Mouse (Mus musculus): ENCODE measurements around the gene Prim2.

The Prim2 gene

DNA sequence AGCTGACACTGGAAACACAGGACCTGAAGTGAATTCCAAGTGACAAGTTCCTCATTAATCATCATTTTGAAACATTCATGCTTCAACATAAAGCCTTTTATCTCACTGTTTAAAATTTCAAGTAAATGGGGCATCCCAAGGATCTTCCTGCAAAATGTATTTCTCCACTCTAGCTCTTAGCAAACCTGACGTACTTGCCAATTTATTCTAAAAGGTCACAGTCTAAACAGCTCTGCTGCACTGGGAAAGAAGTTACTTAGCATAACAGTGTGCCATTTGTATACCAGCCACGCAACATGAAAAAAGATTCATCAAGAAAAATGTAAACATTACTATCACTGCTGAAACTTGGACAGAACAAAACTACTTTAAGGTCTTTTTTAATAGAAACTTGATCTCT, 61.5 kb downstream of the Prim2 start:
- in situ Hi-C loops (cut with MboI, MseI), result no loop called here

DNA sequence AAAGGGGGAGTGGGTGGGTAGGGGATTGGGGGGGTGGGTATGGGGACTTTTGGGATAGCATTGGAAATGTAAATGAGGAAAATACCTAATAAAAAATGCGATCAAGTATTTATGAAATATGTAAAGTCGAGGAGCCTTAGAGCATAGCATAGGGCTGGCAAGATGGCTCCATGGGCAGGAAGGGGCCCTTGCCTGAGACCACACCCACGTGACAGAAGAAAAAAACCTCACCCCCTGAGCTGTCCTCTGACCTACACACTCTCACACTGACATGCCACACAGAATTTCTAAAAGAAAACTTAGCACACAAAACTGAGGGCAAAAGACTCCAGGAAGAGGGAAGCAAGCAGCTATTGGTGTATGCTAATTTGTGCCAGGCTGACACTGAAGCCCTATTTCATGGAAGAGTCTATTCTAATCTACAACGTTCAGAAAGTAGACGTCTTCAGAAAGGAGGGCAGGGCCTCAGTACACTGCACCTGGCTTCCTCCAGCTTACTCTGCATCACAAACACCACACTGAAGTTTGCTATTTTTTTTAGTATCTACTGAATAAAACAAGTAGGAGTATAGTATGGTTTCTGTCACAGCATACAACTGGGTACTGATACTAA, 65.4 kb downstream of the Prim2 start:
- in situ Hi-C loops (cut with MboI, MseI), result no loop called here

DNA sequence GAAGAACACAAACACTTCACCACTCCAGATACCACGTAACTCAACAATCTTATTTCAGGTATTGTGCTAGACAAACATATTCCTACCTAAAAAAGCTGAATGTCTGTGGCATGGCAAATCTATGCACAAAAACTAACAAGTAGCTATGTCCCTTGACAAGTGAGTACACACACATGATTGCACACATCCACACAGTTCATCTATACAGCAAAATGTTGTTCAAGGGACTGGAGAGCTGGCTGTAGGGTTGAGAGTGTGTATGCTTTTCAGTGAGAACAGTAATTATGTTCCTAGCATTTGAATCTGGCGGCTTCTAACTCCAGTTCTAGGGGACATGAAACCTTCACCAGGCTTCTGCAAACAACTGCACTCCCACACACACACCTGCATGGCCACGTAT, 69.9 kb downstream of the Prim2 start:
- in situ Hi-C loops (cut with MboI, MseI), result no loop called here

DNA sequence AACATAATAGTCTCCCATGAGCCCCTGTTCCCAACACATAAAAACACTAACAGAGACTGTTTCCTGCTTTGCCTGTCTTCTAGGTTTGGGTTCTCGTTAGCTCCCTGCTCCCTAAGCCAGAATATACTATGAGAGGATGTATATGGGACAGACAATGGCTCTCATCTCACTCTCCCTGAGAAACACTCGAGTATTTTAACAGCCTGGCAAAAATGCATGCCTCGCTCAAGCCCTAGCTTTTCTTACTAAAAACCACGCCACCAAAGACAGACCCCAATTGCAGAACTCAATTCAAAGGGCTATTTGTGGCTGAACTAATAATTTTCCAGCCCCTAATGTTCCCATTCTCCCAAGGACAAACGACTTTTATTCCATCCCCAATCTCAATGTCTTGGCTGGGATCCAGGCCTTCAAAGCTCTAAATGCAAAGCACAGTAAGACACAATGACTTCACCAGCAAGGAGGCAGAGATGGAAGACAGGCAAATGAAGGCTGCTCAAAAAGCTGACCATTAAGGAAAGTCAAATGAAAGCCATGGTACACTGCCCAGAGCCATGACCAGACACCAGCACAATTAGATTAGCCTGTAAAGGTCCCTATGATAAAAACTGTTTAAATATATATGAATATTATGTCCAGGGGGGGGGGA, 70.5 kb downstream of the Prim2 start:
- in situ Hi-C loops (cut with MboI, MseI), result no loop called here

DNA sequence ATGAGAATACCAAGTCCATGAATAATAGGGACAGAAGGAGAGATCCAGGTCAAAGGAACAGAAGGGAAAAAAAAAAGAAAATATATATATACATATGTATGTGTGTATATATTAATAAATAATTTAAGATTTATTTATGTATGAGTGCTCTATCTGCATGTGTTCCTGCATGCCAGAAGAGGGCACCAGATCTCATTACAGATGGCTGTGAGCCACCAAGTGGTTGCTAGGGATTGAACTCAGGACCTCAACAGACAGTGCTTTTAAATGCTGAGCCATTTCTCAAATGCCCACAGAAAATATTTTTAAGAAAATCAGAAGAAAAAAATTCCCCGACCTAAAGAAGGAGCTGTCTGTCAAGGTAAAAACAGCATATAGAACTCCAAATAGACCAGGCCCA, 72.6 kb downstream of the Prim2 start:
- in situ Hi-C loops (cut with MboI, MseI), result no loop called here

DNA sequence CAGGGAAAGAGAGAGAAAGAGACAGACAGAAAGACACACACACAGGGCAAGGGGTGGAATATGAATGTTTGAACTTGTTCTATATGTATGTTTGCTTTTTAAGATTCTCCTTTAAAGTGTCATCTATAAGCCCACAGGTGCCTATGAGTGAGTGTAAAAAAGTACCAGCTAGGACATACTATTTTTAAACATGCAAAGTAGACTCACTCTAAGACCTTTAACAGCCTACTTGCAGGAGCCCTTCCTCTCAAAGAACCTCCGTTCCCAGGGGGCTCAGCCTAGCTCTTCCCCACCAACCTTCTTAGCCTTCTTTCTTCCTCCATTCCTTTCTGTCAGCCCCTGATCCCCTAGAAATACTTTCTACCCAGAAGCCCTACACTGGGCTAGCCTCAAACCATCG, 73.7 kb downstream of the Prim2 start:
- in situ Hi-C loops (cut with MboI, MseI), result no loop called here

DNA sequence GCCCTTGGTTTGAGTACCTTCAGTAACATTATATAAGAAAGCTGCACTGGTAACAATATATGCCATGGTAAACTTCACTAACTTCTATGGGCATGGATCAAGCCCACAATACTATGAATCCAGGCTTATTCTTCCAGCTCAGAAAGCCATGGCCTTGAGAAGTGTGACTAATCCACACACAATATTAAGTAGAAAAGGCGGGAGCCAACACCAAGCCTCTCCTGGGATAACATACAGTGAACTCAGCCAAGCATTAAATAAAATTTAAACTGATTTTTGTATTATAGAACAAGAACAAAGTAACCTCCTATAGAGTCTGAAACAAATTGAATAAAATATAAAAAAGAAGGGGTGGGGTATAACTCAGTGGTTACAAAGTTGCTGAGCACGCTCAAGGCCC, 74.6 kb downstream of the Prim2 start:
- in situ Hi-C loops (cut with MboI, MseI), result no loop called here

DNA sequence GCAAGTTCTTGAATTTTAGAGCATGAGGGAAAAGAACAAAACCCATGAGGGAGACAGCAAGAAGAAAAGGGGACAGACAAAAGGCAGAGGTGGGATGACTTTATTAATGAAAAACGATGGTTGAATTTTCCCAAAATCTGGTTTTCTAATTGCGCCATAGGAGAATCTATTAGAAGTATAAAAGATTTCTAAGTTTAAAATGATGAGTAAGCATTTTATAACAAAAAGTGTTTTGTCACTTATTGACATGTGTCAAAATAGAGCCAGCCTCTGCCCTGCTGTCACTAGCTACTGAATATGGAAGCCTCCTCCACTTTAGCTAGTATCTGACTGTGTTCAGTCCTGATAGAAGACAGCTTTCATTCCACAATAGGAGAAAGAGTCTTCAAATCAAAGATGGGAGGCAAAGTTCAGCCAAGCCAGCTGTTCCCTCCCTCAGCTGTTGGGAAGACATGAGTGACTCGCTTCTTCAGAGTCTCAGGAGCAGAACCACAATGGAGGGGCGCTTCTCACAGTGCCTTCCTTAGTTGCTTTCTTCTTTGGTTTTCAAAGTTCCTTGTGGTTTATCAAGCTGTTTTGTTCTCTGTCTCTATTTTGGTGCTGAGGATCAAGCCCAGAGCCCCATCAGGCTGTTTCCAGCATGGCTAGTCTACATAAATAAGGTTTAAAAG, 75.7 kb downstream of the Prim2 start:
- in situ Hi-C loops (cut with MboI, MseI), result no loop called here

DNA sequence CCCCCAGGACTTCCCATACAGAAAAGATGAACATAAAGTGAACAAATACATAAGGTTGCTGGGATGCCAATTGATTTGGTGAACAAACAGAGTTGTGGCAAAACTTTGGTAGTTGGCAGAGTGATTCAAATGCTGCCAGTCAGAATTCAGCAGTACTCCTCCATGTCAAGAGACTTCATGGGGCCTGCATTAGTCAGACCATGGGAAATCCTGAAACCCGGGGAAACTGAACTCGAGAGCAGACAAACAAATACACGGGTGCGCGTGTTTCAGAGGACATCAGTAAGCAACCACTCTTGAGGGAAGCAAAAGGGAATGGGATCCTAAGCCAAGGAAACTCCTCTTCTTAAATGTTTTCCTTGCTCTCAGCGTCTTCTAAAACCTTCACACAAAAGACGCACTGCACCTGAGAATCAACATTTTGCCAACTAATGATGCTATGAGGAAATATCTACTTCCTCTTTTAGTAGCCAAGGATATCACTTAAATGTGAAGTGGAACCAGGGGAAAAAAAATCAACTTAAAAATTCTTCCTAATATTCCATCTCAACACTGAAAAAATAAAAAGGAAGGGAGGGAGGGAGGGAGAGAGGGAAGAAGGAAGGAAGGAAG, 77.5 kb downstream of the Prim2 start:
- in situ Hi-C loops (cut with MboI, MseI), result no loop called here

DNA sequence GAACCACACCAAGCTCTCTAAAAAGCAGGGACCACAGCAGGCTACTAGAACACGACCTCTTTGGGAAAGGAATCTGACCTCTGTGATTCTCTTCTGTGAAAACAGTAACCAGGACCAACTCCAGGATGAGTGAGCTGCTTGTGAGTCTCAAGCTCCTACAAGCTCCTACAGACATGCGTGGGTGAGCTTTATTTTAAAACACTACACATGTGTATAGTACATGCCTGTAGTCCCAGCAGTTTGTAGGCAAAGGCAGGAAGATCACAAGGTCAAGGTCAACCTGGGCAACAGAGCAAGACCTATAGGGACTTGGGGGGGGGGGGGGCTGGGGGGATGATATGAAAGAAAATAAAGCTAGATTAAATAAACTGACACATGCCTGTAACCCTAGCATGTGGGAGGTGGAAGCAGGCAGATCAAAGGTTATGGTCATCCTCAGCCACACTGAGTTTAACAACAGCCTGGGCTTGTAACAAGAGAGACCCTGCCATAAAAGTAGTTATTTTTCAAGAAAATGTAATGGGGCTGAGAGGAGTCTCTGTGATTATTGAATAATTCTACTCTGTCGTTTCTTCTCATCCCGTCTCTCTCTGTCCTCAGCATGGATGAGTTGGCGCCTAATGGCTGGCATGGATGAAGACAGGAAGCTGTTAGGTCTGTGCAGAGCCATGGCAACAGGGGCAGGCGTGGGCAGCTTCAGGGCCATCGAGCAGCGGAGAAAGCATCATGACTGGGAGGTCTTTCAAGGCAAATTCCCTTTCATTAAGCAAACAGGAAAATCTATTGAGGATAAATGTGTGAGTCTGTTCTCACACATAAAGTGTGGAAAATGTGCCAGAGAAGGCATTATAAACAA, 78.8 kb downstream of the Prim2 start:
- in situ Hi-C loops (cut with MboI, MseI), result no loop called here

DNA sequence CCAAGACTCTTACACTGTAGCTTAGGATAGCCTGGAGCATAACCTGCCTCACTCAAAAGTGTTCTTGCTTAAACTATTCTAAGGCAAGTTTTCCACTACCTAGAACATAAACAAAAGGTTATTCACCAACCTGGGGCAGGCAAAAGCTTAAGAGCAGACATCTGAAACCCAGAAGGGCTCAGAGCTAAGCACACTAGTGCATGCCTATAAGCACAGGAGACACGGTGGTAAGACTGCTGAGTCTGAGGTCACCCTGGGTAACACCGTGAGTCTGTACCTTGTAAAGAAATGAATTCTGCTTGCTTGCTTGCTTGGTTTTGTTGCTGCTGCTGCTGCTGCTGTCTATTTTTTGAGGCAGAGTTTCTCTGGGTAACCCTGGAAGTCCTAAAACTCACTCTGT, 80.1 kb downstream of the Prim2 start:
- in situ Hi-C loops (cut with MboI, MseI), result no loop called here

DNA sequence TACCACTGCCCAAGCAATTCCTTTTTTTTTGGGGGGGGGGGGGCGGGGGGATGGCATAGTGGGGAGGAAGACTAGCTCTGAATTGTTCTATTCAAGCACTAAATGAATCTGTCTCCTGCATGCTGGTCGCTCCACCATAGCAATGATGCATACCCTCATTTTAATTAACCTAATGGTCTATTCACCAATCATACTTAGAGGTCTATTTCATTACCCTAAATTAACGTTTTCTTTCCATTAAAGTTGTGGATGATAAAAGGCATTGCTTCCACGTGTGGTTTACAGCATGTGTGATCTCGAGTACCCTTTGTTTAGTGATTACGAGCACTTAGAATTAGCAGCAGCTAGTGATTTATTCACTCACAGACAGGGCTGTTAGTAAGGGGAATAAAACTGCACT, 81.0 kb downstream of the Prim2 start:
- in situ Hi-C loops (cut with MboI, MseI), result no loop called here

DNA sequence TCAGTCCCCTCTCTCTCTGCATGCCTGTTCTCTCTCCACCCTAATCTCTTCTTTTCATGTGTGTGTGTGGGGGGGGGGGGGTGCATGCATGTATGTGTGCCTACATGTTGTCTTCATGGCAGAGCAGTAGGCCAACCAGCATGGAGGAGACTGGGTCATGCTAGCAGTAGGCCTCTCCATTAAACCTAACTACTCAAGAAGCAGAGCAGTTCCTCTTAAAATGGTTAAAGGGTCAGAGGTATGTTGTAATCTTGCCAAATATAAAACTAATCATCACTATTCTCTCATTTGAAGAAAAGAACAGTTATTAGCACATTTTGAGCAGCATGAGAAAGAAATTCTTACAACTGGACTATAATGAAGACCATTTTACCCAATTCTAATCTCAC, 85.0 kb downstream of the Prim2 start:
- in situ Hi-C loops (cut with MboI, MseI), result no loop called here

DNA sequence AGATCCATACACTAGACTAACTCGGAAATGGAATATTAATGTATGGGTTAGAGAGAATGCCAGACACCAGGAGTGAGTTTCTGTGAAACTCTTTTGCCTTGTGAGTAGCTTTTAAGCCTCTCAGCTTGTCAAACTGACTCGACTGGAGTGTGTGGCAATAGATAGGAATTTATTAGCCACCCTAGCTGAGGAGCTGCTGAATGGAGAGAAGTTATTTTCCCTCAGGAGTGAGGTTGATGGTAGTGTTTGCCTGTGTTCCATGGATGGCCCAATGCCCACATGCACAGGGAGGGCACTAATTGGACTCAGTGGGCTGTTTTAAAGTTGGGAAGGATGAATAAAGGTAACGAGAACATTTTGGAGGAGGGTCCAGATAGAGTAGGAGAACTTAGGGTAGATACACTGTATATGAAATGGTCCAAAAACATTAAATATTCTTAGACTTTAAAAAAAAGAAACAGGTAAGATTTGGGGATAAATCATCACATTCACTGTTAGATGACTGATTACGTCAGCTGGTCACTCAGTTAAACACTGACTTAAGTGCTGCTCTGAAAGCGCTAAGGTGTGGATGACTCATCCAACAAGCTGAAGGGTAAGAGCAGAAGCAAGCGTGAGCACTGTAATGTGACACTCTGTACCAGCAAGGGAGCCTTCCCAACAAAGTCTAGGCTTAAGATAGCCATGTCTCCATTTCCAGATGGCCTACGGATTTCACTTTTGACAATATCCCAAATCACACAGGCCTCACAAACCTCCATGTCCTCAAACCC, 85.6 kb downstream of the Prim2 start:
- in situ Hi-C loops (cut with MboI, MseI), result no loop called here

DNA sequence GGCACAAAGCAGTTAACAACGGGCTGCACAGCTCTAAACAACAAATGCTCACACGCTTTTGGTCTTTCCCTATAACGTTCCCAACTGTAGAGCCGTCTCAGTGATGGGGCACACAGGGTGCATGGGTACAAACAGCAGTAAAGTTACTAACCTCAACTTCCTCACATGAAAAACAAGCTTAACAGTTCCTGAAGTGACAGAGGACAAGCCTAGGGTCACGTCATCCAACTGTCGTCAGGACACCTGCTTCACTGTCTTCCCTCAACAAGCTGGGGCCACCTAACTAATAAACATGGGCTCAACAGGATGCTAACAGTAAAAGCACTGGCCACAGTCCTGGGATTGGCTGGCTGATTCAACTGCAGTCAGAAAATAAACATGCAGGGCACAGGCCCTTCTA, 91.0 kb downstream of the Prim2 start:
- in situ Hi-C loops (cut with MboI, MseI), result no loop called here

DNA sequence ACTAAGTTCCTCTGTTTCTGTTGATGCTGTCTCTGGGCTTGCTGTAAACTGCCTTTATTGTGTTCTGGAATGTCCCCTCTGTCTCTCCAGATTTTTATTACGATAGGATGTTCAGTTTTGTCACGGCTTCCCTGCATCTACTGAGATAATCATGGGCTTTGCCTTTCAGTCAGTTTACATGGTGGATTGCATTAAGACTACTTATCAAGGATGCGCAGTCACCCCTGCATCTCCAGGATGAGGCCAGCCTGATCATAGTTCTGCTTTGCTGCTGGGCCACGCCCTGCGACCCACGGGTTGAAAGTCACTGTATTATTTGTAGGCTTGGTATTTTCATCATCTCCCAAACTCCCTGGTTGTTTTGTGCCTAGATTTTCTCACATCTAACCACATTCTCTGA, 95.1 kb downstream of the Prim2 start:
- in situ Hi-C loops (cut with MboI, MseI), result no loop called here

DNA sequence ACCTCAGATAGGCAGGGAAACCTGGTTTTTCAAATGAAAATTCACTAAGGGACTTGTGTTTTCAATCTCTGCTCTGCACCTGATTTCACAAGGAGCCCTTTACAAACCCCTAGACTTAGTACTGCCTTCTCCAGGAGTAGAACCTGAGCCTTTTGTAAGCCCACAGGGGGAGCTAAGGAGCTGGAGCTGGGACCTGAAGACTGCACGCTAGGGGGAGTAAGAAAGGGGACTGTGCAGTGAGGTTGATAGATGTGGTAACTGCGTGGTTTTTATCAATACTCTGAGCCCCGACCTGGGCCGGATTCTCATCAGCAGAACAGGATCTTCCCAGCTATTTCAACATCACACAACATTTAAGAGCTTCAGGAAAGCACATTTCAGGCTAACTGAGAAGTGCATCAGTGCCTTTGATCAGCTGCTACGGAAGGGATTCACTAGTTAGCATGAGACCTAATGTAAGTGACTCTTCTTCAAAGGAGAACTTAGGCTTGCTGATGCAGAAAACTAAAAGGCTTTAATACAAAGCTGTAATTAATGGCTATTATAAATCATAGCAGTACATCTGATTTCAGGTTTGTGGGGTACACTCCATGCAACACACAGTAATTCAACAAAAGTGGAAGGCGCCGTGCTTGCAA, 103.7 kb downstream of the Prim2 start:
- in situ Hi-C loops (cut with MboI, MseI), result no loop called here

DNA sequence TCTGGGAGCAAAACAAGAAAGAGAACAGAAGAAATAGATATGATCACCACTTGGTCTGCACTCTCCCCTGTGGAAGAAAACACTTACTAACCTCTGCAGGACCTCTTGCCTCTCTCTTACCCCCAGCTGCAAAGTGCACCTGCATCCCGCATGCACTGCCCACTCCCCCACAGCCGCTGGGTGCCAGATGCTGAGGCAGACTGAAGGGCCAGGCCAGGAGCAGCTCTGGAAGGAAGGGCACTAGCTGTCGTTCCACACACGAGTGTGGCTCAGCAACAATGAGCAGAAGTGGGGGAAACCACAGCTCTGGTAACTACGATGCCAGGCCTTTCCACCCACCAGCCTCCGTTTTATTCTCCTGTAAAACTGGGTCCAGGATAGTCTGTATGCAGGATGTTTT, 105.6 kb downstream of the Prim2 start:
- in situ Hi-C loops (cut with MboI, MseI), result no loop called here

DNA sequence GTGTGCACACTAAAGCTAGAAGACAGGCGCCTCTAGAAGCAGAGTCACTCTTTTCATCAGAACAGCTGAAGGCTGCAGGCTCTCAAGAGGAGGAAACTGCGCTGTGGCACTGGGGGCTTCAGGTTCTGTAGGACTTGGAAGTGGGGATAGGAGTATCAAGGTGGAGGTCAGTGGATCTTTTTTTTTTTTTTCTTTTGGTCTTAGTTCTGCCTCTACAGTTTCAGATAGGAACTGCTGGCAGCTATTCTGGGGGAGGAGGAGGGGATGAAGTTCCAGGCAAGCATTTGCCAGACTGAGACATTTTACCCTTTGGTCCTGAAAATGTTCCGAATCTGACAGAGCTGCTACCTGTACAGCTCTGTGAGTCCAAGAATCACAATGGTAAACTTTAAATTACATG, 106.0 kb downstream of the Prim2 start:
- in situ Hi-C loops (cut with MboI, MseI), result no loop called here

DNA sequence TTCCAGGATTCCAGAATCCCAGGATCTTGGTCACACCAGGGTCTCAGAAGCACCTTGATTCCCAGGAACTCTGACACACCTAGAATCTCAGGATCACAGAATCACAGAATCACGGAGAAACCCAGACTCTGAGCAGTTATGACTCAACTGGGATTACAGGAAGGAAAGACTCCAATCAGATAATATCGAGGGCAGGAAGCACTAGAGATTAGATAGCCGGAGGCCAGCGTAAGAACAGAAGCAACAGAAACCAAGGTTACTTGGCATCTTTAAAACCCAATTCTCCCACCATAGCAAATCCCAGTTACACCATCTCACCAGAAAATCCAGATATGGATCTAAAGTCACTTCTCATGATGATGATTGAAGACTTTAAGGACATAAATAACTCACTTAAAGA, 113.0 kb downstream of the Prim2 start:
- in situ Hi-C loops (cut with MboI, MseI), result no loop called here

DNA sequence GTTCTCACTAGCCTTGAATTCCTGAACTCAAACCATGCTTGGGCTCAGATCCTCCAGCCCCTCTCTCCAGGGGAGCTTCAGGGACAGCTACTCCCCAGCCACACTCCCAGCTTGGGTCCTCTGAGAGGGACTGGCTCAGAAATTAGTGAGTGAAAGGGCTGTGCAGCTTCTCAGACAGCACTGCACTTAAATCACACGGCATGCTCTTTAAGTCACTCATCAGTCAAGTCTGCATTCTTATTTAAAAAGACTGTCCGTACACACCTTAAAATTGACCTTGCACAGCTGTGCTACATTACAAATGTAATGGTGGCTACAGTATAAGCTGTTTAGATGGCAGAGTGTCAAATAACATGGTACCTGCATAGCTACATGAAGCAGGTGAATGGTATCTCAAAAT, 114.0 kb downstream of the Prim2 start:
- in situ Hi-C loops (cut with MboI, MseI), result no loop called here
